8 mouse cellular contexts compared by ENCODE assay signal in genomic region chr2:7089069-7089834, GRCm38 (mm10).
DNase-seq lines count a peak whose midpoint lies in the region; ATAC-seq and TF ChIP-seq lines count a peak whose summit lies in the region.

No protein-coding gene starts in this region.

- no peaks in the 10 kb centered on the region for H3K36me3 ChIP-seq in liver, adult 2 months (ENCODE audit: control insufficient read depth, insufficient read depth, low read length)
- no peaks in the 10 kb centered on the region for H3K36me3 ChIP-seq in liver, embryonic 11.5 days (ENCODE audit: control insufficient read depth, insufficient read depth, low read length)
- no peaks in the 10 kb centered on the region for H3K36me3 ChIP-seq in midbrain, embryonic 15.5 days (replicated peaks)

- no peak overlapping the region for H3K4me2 ChIP-seq in liver, embryonic 11.5 days
- no peak overlapping the region for H3K4me2 ChIP-seq in midbrain, embryonic 15.5 days

- no peaks in the 10 kb centered on the region for H3K27me3 ChIP-seq in liver, adult 2 months (ENCODE audit: control insufficient read depth, insufficient read depth, low read length)
- no peaks in the 10 kb centered on the region for H3K27me3 ChIP-seq in liver, embryonic 11.5 days (replicated peaks; ENCODE audit: control insufficient read depth, insufficient read depth, low read length)
- H3K27me3 ChIP-seq in midbrain, embryonic 15.5 days (replicated peaks), result no peaks in the 10 kb centered on the region

- H3K4me1 ChIP-seq in liver, adult 2 months (ENCODE audit: control insufficient read depth, insufficient read depth, low read length), result no peaks in the 10 kb centered on the region
- no peaks in the 10 kb centered on the region for H3K4me1 ChIP-seq in liver, embryonic 11.5 days (replicated peaks; ENCODE audit: control insufficient read depth, insufficient read depth, low read length)
- H3K4me1 ChIP-seq in midbrain, embryonic 15.5 days, result peaks cover 16% of the 10 kb centered on the region

- no peak for TF ChIP-seq CTCF in liver, adult 2 months (IDR thresholded peaks at IDR 0.05; ENCODE audit: low read depth, low read length)

- H3K4me3 ChIP-seq in liver, adult 2 months (ENCODE audit: insufficient read depth, low read depth, low read length), result no peak overlapping the region
- no peak overlapping the region for H3K4me3 ChIP-seq in liver, embryonic 11.5 days (ENCODE audit: low read depth, low read length)
- no peak overlapping the region for H3K4me3 ChIP-seq in midbrain, embryonic 15.5 days

- H3K79me2 ChIP-seq in liver, adult 2 months (ENCODE audit: control insufficient read depth, insufficient read depth, low read length), result no peaks in the 10 kb centered on the region

- H3K27ac ChIP-seq in liver, adult 2 months (replicated peaks; ENCODE audit: insufficient read depth, low read depth, low read length), result no peak overlapping the region
- no peak overlapping the region for H3K27ac ChIP-seq in liver, embryonic 11.5 days (ENCODE audit: low read depth, low read length)
- peak overlapping the region; percentile 46 for H3K27ac ChIP-seq in midbrain, embryonic 15.5 days

- no peak overlapping the region for H3K9ac ChIP-seq in liver, adult 2 months (ENCODE audit: low read depth, low read length)
- no peak overlapping the region for H3K9ac ChIP-seq in liver, embryonic 11.5 days (ENCODE audit: low read depth, low read length)
- no peak overlapping the region for H3K9ac ChIP-seq in midbrain, embryonic 15.5 days

- H3K9me3 ChIP-seq in liver, embryonic 11.5 days (ENCODE audit: control insufficient read depth, low read length), result no peaks in the 10 kb centered on the region
- H3K9me3 ChIP-seq in midbrain, embryonic 15.5 days, result no peaks in the 10 kb centered on the region

- 39% methylated on average over 7 of the region's 7 CpGs for WGBS in liver, adult 2 months
- WGBS in liver, embryonic 11.5 days, result 47% methylated on average over 7 of the region's 7 CpGs
- WGBS in midbrain, embryonic 15.5 days, result 3% methylated on average over 7 of the region's 7 CpGs

- DNase-seq in liver, adult 2 months (ENCODE audit: extremely low read depth, low read depth, low spot score), result peak; percentile 30
- no peak for DNase-seq in liver, embryonic 11.5 days (ENCODE audit: low spot score)
- peak; percentile 76 for DNase-seq in embryo, embryonic 11 days
- peak; percentile 71 for DNase-seq in heart, adult 8-10 months (ENCODE audit: low spot score)
- DNase-seq in layer of hippocampus, adult 9-11 months, result peak; percentile 68
- DNase-seq in thymus, postnatal 14 days, result no peak

- TF ChIP-seq POLR2A in liver, adult 2 months (IDR thresholded peaks at IDR 0.05; ENCODE audit: extremely low read depth, insufficient read depth, low read length), result no peak

- no peak for ATAC-seq in liver, embryonic 11.5 days (replicated peaks; ENCODE audit: low FRiP score)
- peak; percentile 85 for ATAC-seq in midbrain, embryonic 15.5 days (replicated peaks)
- no peak for ATAC-seq in CD4-positive, CD25-positive, alpha-beta regulatory T cell, adult 4 months

Comparison
In these comparisons a context has a peak if more than half of its experiments do, and no peak if none do; other contexts are left out.
1. DNase-seq: peak in liver, adult 2 months (single experiment), embryo, embryonic 11 days (single experiment), heart, adult 8-10 months (single experiment) and layer of hippocampus, adult 9-11 months (single experiment); none in liver, embryonic 11.5 days (single experiment) and thymus, postnatal 14 days (single experiment).